Mouse (Mus musculus) forebrain, embryonic 13.5 days (tissue): ENCODE measurements around the gene Pmpcb. TPM values are rescaled to one million over a fixed set of nuclear protein-coding genes. Genes with fewer than 3 reads are reported as not detected.
"Not testable (repeated sequence)": the region's sequence is repeated elsewhere in the genome, so short reads cannot be mapped to it uniquely, and the experiment has no call there.

Experiments used
- ATAC-seq: fragments of 200-750 bp; cut with Nextera tagmentation; 2 replicates; pipeline ENCODE4 v1.8.0; 2017
- H3K27ac ChIP-seq: fragments of 300-500 bp; sonication (generic); 2 replicates; pipeline ENCODE4 v1.5.1; 2015; ENCODE audit warnings: inconsistent platforms, mild to moderate bottlenecking, moderate library complexity
- H3K27me3 ChIP-seq: fragments of 300-500 bp; sonication (generic); 2 replicates; pipeline ENCODE4 v1.6.1; 2015; ENCODE audit warnings: mild to moderate bottlenecking, inconsistent platforms
- H3K36me3 ChIP-seq: fragments of 300-500 bp; sonication (generic); 2 replicates; pipeline ENCODE4 v1.6.1; 2015; ENCODE audit warnings: mild to moderate bottlenecking, inconsistent platforms; ENCODE audit not compliant: poor library complexity, severe bottlenecking
- H3K4me1 ChIP-seq: fragments of 300-500 bp; sonication (generic); 2 replicates; pipeline ENCODE4 v1.6.1; 2015; ENCODE audit warnings: inconsistent platforms
- H3K4me2 ChIP-seq: fragments of 300-500 bp; sonication (generic); 2 replicates; pipeline ENCODE4 v1.6.1; 2015; ENCODE audit warnings: inconsistent platforms, mild to moderate bottlenecking, moderate library complexity
- H3K4me3 ChIP-seq: fragments of 300-500 bp; sonication (generic); 2 replicates; pipeline ENCODE4 v1.5.1; 2015; ENCODE audit warnings: mild to moderate bottlenecking, inconsistent platforms
- H3K9ac ChIP-seq: fragments of 300-500 bp; sonication (generic); 2 replicates; pipeline ENCODE4 v1.6.1; 2015; ENCODE audit warnings: mild to moderate bottlenecking, inconsistent platforms
- H3K9me3 ChIP-seq: fragments of 300-500 bp; sonication (generic); replicated peaks from 2 replicates; pipeline ENCODE4 v1.6.1; 2016; ENCODE audit warnings: inconsistent platforms
- WGBS: fragments of 180-500 bp; shearing (Covaris S2); methylation state at CpG from one replicate; pipeline ENCODE4 v1.1.7; 2015; 5-methylcytosine and 5-hydroxymethylcytosine counted together
- polyA plus RNA-seq: library from polyadenylated mRNA; unstranded; fragments of >200 nt; fragmentation: Nextera tagmentation; extraction: Ambion mirVana; gene quantifications from 2 replicates; pipeline ENCODE4 v1.2.1, GENCODE M21; 2015

Pmpcb gene
- polyA plus RNA-seq, 1 experiment from 2014 or later = 96.4 TPM

DNA sequence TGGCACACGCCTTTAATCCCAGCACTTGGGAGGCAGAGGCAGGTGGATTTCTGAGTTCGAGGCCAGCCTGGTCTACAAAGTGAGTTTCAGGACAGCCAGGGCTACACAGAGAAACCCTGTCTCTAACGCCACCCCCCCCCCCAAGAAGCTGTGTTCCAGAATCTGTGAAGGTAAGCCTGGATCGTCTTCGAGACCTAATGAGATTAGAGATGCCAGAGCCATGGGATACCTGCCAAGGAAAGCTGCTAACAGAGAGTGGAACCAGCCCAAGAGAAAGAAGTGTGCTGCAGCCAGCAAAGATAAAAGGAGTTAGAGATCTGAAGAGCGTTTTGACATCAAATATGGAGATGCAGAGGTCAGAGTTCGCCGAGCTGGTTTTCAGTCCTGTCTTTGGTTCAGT is 28.9 kb upstream of the Pmpcb start:
- 86% methylated on average over 8 of the region's 8 CpGs for WGBS
- not testable (repeated sequence) for H3K27ac ChIP-seq, H3K9ac ChIP-seq, ATAC-seq, H3K36me3 ChIP-seq, H3K4me1 ChIP-seq, H3K9me3 ChIP-seq, H3K4me3 ChIP-seq, H3K27me3 ChIP-seq, H3K4me2 ChIP-seq

- H3K4me1 ChIP-seq = peaks cover 5% of the 10 kb centered on the region; the same call in 1 of the 2 replicates
- H3K36me3 ChIP-seq = no peaks in the 10 kb centered on the region
- whole genome bisulfite sequencing = 75% methylated on average over 13 of the region's 13 CpGs
- H3K4me2 ChIP-seq = no peak overlapping the region
- no peak overlapping the region for H3K27ac ChIP-seq
- ATAC-seq = no peak
- H3K9ac ChIP-seq = no peak overlapping the region
- H3K27me3 ChIP-seq = no peaks in the 10 kb centered on the region
- H3K4me3 ChIP-seq = no peak overlapping the region
- no peaks in the 10 kb centered on the region for H3K9me3 ChIP-seq
Observed at GRCm38 (mm10) chr5:21712127-21712715, 24.7 kb upstream of the Pmpcb start.

GRCm38 (mm10) chr5:21714447-21714846 is 22.5 kb upstream of the Pmpcb start:
- no peak for ATAC-seq
- WGBS = 88% methylated on average over 4 of the region's 4 CpGs
- no peak overlapping the region for H3K27ac ChIP-seq
- no peak overlapping the region for H3K4me3 ChIP-seq
- no peaks in the 10 kb centered on the region for H3K9me3 ChIP-seq
- H3K4me2 ChIP-seq = no peak overlapping the region
- H3K27me3 ChIP-seq = no peaks in the 10 kb centered on the region
- no peaks in the 10 kb centered on the region for H3K36me3 ChIP-seq
- H3K9ac ChIP-seq = no peak overlapping the region
- H3K4me1 ChIP-seq = peaks cover 6% of the 10 kb centered on the region; the same call in 1 of the 2 replicates

GRCm38 (mm10) chr5:21717165-21717715 is 19.7 kb upstream of the Pmpcb start:
- Histone ChIP-seq H3K9ac (no peak overlapping the region), H3K9me3 (no peaks in the 10 kb centered on the region), H3K4me2 (no peak overlapping the region), H3K27ac (0 out of 2 replicates have a peak overlapping the region, but pooled peaks have one; percentile 10), H3K27me3 (no peaks in the 10 kb centered on the region), H3K4me3 (no peak overlapping the region), H3K36me3 (no peaks in the 10 kb centered on the region), H3K4me1 (peaks cover 6% of the 10 kb centered on the region; the same call in 1 of the 2 replicates)
- ATAC-seq = peak; percentile 43; the same call in 1 of the 2 replicates
- WGBS = 73% methylated on average over 10 of the region's 10 CpGs

GRCm38 (mm10) chr5:21718546-21718945 is 18.4 kb upstream of the Pmpcb start:
- Histone ChIP-seq H3K4me1 (peaks cover 8% of the 10 kb centered on the region; the same call in 1 of the 2 replicates), H3K9ac (no peak overlapping the region), H3K36me3 (no peaks in the 10 kb centered on the region), H3K27ac (no peak overlapping the region), H3K4me3 (no peak overlapping the region), H3K27me3 (no peaks in the 10 kb centered on the region), H3K4me2 (no peak overlapping the region), H3K9me3 (no peaks in the 10 kb centered on the region)
- no peak for ATAC-seq
- WGBS = 84% methylated on average over 5 of the region's 5 CpGs

DNA sequence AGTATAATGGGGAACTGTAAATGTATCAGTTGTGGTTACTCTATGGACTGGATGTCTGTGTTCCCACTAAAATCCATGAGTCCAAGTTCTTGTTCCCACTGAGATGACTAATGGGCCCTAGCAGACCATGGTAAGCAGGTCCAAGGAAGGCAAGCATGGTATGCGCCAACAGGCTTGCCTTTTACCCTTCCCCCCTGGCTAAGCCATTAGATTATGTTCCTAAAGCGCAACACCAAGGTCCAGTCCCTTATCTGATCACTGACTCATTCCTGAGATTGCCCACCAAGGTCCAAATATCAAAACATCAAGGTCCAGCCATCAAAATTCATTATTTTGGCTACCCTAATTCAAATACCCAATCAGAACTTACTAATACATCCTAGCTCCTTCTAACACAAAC is 17.7 kb upstream of the Pmpcb start:
- WGBS = 100% methylated on average over 2 of the region's 2 CpGs
- Histone ChIP-seq H3K27ac (no peak overlapping the region), H3K27me3 (no peaks in the 10 kb centered on the region), H3K9me3 (no peaks in the 10 kb centered on the region), H3K4me1 (peaks cover 15% of the 10 kb centered on the region), H3K4me3 (no peak overlapping the region), H3K9ac (no peak overlapping the region), H3K36me3 (no peaks in the 10 kb centered on the region), H3K4me2 (no peak overlapping the region)
- no peak for ATAC-seq

GRCm38 (mm10) chr5:21724427-21724826 is 12.5 kb upstream of the Pmpcb start:
- Histone ChIP-seq H3K9me3 (no peaks in the 10 kb centered on the region), H3K4me3 (no peak overlapping the region), H3K4me1 (peaks cover 27% of the 10 kb centered on the region), H3K27ac (peak overlapping the region; percentile 87), H3K36me3 (no peaks in the 10 kb centered on the region), H3K27me3 (no peaks in the 10 kb centered on the region), H3K4me2 (0 out of 2 replicates have a peak overlapping the region, but pooled peaks have one; percentile 3), H3K9ac (no peak overlapping the region)
- 6% methylated on average over 1 of the region's 1 CpGs for WGBS
- ATAC-seq = peak; percentile 57; the same call in 1 of the 2 replicates

- no peaks in the 10 kb centered on the region for H3K36me3 ChIP-seq
- H3K4me1 ChIP-seq = peaks cover 27% of the 10 kb centered on the region
- no peak overlapping the region for H3K4me3 ChIP-seq
- H3K27ac ChIP-seq = peak overlapping the region; percentile 87
- no peaks in the 10 kb centered on the region for H3K9me3 ChIP-seq
- 4% methylated on average over 7 of the region's 7 CpGs for WGBS
- H3K4me2 ChIP-seq = 0 out of 2 replicates have a peak overlapping the region, but pooled peaks have one; percentile 3
- H3K27me3 ChIP-seq = no peaks in the 10 kb centered on the region
- no peak overlapping the region for H3K9ac ChIP-seq
- peak; percentile 85 for ATAC-seq
Observed at GRCm38 (mm10) chr5:21724872-21725271, 12.1 kb upstream of the Pmpcb start.

- WGBS = 87% methylated on average over 5 of the region's 5 CpGs
- Histone ChIP-seq H3K4me1 (peaks cover 46% of the 10 kb centered on the region), H3K4me3 (no peak overlapping the region), H3K27me3 (no peaks in the 10 kb centered on the region), H3K36me3 (no peaks in the 10 kb centered on the region), H3K4me2 (no peak overlapping the region), H3K9ac (no peak overlapping the region), H3K27ac (no peak overlapping the region), H3K9me3 (no peaks in the 10 kb centered on the region)
- no peak for ATAC-seq
Observed at GRCm38 (mm10) chr5:21729107-21729506, 7.8 kb upstream of the Pmpcb start.

GRCm38 (mm10) chr5:21732177-21732911 is 4.6 kb upstream of the Pmpcb start:
- Histone ChIP-seq H3K4me3 (no peak overlapping the region), H3K27ac (peak overlapping the region; percentile 90), H3K4me2 (peak overlapping the region; percentile 15), H3K9me3 (no peaks in the 10 kb centered on the region), H3K27me3 (no peaks in the 10 kb centered on the region), H3K9ac (0 out of 2 replicates have a peak overlapping the region, but pooled peaks have one; percentile 5), H3K4me1 (peaks cover 37% of the 10 kb centered on the region), H3K36me3 (no peaks in the 10 kb centered on the region)
- peak; percentile 54 for ATAC-seq
- 7% methylated on average over 3 of the region's 3 CpGs for WGBS

DNA sequence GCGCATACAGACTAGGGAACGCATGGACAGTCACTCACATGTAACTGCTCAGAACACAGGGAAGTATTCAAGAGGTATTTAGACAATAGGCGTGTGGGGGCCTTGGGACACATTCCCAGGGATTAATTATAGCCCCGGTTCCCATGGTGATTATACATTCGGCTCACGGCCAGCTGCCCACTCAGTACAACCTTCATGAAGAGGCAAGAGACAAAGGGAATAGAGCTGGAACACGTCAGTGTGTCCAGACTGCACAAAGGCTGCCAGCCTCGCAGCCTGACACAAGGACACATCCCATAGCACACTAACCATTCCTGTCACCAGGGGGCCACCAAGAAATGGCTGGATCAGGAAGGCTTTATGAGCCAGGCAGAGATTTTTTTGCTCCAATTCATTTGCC is 4.0 kb upstream of the Pmpcb start:
- no peak overlapping the region for H3K9ac ChIP-seq
- no peaks in the 10 kb centered on the region for H3K27me3 ChIP-seq
- peaks cover 42% of the 10 kb centered on the region for H3K4me1 ChIP-seq
- WGBS = 3% methylated on average over 8 of the region's 8 CpGs
- peak; percentile 90 for ATAC-seq
- peak overlapping the region; percentile 90 for H3K27ac ChIP-seq
- no peaks in the 10 kb centered on the region for H3K9me3 ChIP-seq
- no peaks in the 10 kb centered on the region for H3K36me3 ChIP-seq
- peak overlapping the region; percentile 15 for H3K4me2 ChIP-seq
- no peak overlapping the region for H3K4me3 ChIP-seq

DNA sequence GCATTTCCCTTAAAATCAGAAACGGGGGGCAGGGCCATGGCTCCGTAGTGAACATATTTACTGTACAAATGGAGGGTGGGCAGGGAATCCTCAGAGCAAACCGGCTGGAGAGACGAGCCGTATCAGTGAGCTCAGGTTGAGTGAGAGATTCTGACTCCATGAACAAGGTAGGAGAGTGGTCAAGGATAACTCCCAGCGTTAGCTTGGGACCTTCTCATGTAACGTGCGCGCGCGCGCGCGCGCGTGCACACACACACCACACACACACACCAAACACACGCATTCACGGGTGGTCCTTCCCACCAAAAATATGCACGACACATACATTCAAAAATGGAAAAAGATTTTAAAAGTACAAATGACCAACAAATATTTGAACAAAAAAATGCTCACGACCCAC is 1.8 kb upstream of the Pmpcb start:
- H3K4me3 ChIP-seq = no peak overlapping the region
- no peaks in the 10 kb centered on the region for H3K27me3 ChIP-seq
- H3K4me1 ChIP-seq = peaks cover 50% of the 10 kb centered on the region
- H3K9me3 ChIP-seq = no peaks in the 10 kb centered on the region
- WGBS = 79% methylated on average over 20 of the region's 20 CpGs
- H3K27ac ChIP-seq = 0 out of 2 replicates have a peak overlapping the region, but pooled peaks have one; percentile 90
- H3K36me3 ChIP-seq = peaks cover 17% of the 10 kb centered on the region
- H3K9ac ChIP-seq = no peak overlapping the region
- no peak for ATAC-seq
- peak overlapping the region; percentile 21; the same call in 1 of the 2 replicates for H3K4me2 ChIP-seq
